Mouse (Mus musculus) liver, adult 10 weeks (tissue): ENCODE measurements around the gene Zmiz2. TPM values are rescaled to one million over a fixed set of nuclear protein-coding genes. Genes with fewer than 3 reads are reported as not detected.

Source experiments
- polyA plus RNA-seq: library from polyadenylated mRNA; stranded (reverse); fragments of 350-450 nt; fragmentation: Illumina TruSeq; extraction: RNeasy Lipid Tissue Mini Kit (QIAGEN cat#74804); gene quantifications from one replicate; pipeline ENCODE4 v1.2.3, GENCODE M21; 2014; ENCODE audit warnings: low read depth, low replicate concordance

Gene Zmiz2
- polyA plus RNA-seq = 0.56 TPM

GRCm38 (mm10) chr11:6388726-6389413, at the start of gene Zmiz2:
TSS of gene Zmiz2 (plus strand) at chr11:6389074.

GRCm38 (mm10) chr11:6414751-6415550, 26.1 kb downstream of the Zmiz2 start, which contains the start of gene Ppia:
TSS of gene Ppia (plus strand) at chr11:6415443.

GRCm38 (mm10) chr11:6444077-6444853, 55.4 kb downstream of the Zmiz2 start, which contains the start of gene H2afv:
TSS of gene H2afv (minus strand) at chr11:6444443.

Other genes with a start within 250 kb of the Zmiz2 start
- gene A730071L15Rik, start 189.0 kb upstream of the Zmiz2 start, polyA plus RNA-seq = not detected
- 8.5 TPM for gene Nudcd3, start 188.7 kb upstream of the Zmiz2 start, polyA plus RNA-seq
- gene Npc1l1, start 158.9 kb upstream of the Zmiz2 start, polyA plus RNA-seq = not detected
- 9.1 TPM for gene Ddx56, start 121.3 kb upstream of the Zmiz2 start, polyA plus RNA-seq
- gene Tmed4, start 114.2 kb upstream of the Zmiz2 start, polyA plus RNA-seq = 24.4 TPM
- 25.2 TPM for gene Ogdh, start 97.4 kb upstream of the Zmiz2 start, polyA plus RNA-seq
- 924 TPM for gene Ppia, start 26.4 kb downstream of the Zmiz2 start, polyA plus RNA-seq
- 7.8 TPM for gene H2afv, start 55.4 kb downstream of the Zmiz2 start, polyA plus RNA-seq
- 25.3 TPM for gene Purb, start 86.8 kb downstream of the Zmiz2 start, polyA plus RNA-seq
- 0.11 TPM for gene Myo1g, start 131.9 kb downstream of the Zmiz2 start, polyA plus RNA-seq
- 2.6 TPM for gene Ccm2, start 157.8 kb downstream of the Zmiz2 start, polyA plus RNA-seq
- not detected for gene Nacad, start 217.0 kb downstream of the Zmiz2 start, polyA plus RNA-seq
- 2.3 TPM for gene Tbrg4, start 237.0 kb downstream of the Zmiz2 start, polyA plus RNA-seq
- gene Wap, start 249.6 kb downstream of the Zmiz2 start, polyA plus RNA-seq = not detected